Mouse (Mus musculus): ENCODE measurements around the gene Robo1.

Gene Robo1

DNA sequence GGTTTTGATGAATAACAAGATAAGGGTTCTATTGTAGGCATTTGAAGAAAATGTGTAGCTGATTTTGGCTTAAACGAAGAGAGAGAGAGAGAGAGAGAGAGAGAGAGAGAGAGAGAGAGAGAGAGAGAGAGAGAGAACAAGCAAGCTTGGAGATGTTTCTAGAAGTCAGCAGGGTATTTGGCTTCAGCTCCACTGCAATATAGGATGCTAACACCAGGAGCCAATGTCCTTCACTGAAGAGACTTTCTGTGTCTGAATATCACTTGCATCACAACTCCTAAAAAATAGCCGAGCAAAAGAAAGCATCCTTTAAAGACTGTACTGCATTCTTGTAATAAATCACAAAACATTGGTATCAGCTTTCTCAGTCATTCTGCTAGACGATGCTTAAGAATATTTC, 503.8 kb downstream of the Robo1 start:
- no peak for DNase-seq (ENCODE audit: low read depth, low spot score)

DNA sequence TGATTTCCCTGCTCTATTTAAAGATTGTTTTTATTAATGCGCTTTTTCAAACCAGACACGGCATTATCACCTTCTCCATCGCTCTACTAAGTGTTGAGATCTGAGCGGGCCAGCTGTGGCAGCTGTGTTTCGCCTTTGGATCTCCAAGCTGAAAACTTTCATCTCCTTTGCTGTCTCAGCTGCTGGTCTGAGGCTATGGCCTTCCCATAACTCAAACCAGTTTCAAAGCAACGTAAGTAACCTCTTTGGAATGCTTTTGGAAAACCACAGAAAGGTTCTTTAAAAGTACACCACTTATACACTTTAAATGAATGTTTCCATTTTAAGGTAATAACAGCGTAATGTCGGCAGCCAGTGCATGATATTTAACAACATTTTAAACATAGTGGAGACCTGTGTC, 520.3 kb downstream of the Robo1 start:
- no peak for DNase-seq (ENCODE audit: low read depth, low spot score)

DNA sequence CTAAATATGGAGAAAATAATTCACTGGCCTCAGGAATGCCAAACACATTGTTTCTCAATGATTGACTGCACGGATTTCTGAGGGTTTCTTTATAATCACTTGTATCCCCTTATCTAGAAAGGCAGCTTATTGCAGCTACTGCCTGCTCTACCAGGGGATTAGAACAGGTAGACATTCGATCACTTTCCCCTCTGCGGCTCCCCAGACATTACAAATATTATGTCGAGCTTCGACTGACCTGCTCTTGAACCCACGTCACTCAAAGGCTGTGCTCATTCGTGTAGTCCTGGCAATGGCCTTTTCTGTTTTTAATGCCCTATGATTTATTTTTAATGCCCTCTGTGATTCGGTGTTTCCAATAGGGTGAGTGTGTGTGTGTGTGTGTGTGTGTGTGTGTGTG, 521.4 kb downstream of the Robo1 start:
- DNase-seq (ENCODE audit: low read depth, low spot score) = no peak

DNA sequence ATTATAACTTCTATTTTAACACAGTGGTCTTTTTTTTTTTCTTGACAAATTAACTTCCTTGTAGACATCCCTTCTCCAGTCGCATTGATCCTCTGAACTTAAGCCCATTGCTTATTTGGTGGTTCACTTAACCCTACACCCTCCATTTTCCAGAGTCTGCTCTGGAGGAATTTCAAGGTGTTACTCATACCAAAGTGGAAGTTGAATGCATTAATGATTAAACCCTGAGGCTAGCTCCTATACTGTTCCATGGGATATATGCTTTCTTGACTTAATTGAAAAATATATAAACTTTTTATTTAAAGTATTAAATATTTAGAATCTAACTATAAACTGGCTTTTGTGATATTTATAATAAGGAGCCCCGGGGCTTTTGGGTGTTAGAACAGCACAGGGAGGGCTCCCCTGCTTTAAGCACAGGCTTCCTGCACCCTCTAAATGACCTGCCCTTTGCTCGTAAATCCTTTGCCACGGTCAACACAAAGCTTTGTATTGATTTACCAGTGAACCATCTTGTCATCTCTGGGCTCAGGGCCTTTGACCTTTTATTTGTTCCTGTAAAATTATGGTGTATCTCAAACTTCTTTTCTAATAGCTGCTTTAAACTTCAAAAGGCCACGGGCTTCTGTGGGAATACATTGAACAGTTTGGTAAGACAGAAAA, 522.4 kb downstream of the Robo1 start:
- no peak for DNase-seq (ENCODE audit: low read depth, low spot score)

DNA sequence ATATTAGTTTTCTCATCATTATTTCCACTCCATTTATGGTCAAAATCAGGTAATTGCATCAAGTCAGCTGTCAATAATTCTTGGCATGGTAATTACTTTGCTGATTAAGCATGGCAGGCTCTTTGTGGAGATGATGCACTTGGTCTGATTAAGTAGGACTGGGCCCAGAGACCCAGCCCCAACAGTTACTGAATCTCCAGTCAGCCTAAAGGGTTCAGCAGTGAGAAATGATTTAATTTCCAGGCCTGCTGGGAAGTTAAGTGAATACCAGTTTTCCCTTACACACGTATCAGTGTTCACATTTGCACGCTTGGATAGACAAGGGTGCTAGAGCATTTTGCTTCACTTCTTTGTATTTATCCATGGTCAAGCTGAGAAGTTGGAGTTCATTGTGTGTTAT, 526.2 kb downstream of the Robo1 start:
- no peak for DNase-seq (ENCODE audit: low read depth, low spot score)

DNA sequence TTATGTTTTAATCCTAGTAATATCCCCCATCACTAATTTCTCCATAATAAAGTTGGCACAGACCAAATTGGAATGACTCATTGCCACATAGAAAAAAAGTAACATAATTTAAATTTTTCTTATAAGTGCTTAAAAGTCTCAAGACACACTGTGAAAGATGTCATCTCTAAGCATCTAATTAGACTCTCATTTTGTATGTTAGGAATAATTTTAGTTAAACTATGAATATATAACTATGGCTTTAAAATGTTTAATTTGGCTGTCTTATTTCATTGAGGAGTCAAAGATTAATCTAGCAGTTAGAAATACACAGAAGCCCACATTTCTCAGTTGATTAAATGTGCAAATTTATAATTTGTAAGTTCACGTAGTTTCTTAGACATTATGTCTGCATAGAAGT, 530.9 kb downstream of the Robo1 start:
- no peak for DNase-seq (ENCODE audit: low read depth, low spot score)

DNA sequence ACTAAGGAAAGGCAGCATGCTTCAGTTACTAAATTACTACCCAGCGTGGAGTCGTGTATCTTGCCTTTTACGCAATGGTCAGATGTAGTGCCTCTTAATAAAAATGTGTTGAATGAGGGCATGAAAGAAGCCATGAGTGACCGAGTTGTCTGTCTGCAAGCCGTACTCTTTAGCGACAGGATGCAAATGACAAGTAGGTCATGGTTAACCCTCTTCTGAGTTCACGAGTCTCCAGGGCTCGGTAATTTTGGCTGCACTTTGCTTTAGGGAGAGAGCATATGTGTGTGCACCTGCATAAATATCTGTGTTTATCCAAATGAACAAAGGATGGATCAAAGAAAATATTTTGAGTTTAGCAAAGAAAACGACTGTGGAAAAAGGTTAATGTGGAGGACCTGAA, 533.0 kb downstream of the Robo1 start:
- no peak for DNase-seq (ENCODE audit: low read depth, low spot score)

DNA sequence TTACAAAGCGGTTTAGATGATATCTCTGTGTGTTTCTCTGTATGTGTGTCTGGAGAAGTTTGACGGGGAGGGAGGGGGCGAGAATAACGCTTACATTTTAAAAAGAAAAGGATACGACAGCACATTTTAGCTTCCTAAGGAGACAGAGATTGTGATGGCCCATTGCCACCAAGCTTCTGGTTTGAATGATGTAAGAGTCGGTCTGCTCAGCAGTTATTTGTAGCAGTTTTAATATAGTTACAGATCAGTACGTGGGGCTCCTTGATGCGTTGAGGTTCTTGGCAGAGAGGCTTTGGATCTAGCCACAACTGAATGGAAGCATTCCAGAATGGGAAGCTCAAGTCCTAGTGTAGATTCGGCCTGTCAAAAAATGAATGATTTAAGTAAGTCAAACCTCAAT, 546.0 kb downstream of the Robo1 start:
- DNase-seq (ENCODE audit: low read depth, low spot score) = no peak

DNA sequence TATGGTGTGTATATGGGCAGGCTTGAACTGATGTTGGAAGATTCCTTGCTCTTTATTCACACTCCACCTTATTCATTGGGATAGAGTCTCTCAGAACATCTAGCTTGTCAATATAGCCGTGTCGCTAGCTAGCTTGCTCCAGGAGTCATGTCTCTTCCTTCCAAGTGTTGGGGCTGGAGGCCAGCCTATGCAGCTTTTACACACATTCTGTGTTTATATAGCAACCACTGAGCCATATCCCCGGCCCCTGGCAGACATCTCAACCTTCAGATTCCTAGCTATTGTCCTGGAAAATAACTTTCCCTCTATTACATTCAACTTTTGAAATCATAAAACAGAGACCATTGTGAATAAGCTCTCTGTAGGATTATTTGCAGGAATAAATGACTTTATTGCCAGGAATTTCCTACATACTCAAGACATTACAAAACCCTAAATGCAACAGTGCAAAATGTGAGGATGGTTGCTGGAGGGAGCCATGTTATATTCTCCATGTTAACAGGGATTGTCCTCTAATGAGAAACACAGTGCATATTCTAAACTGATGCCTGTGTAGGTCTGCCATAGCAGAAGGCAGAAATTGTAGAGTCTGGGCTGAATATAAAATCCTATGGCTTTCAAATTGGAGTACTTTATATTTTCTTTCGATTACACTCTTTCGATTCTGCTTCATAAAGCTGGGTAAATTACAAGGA, 546.9 kb downstream of the Robo1 start:
- DNase-seq (ENCODE audit: low read depth, low spot score) = no peak

DNA sequence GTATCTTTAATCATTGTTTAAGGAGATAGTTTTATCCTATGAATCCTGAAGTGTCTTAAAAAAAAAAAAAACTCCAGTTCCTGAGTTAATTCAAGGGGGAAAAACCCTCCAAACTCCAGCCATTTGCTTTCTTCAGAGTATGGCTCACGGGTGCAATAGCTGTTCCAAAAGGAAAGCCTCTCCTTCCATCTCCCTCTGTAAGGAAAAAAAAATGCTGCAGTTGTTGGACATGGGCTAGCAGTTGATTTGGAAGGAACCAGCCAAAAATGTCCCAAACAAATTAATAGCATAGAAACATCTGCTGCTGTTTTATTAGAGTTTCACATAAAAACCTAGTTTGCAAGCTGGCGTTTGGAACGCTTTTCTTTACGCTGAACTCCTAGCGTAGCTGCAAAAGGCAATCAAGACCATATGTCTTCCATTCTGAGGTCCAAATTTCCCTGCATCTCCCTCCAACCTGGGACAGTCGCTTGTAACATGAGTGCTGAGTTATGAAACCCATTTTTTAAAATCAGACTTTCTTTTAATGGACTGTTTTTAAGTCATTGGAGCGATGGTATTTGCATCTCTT, 553.7 kb downstream of the Robo1 start:
- DNase-seq (ENCODE audit: low read depth, low spot score) = no peak

DNA sequence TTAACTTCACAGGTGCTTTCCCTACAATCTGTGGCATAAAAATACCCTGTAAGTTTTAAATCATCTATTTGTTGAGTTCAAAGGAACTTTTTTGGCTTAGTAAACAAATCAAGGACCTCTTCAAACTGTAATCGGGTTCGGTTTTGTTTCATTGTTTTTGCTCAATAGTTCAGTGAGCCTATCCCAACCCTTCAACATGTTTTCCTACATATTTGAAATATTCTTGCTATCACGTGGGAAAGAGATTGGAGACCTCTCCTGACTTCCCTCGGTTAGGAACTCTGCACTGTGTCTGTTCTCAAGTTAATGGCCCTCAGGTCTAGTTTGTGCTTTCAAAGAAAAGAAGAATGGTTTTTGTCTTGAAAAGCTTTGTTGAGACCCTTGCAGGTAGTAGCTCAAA, 557.9 kb downstream of the Robo1 start:
- DNase-seq (ENCODE audit: low read depth, low spot score) = no peak

DNA sequence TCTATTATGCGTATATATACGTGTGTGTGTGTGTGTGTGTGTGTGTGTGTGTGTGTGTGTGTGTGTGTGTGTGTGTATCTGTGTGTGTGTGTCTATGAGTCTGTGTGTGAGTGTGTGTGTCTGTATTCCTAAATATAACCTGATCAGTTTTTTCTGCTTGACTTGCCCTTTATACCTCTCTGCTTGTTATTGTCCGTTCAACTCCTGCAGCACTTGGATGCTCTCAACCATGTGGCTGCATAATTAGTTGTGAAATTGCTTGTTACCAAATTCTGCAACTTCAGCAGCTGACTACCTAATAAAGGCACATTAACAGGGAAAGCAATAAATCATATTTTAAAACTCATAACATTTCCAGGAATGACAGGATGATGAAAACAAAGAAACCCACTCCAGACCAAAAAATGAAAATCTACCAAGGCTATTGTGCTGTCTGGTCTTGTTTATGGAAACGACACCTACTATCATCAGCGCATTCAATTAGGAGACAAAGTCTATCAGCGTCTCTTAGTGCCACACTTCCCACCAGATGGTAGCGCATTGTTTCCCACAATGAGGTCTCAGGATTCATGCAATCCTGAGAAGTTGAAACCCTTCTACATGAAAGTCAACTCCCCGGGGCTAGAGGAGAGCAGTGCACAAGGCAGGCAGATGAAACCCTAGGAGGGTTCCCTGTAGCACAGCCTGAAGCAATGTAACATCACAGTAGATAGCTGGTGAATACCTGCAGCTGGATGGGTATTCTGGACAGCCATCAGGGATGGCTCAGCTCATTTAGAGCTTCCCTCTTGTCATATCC, 567.0 kb downstream of the Robo1 start:
- no peak for DNase-seq (ENCODE audit: low read depth, low spot score)

DNA sequence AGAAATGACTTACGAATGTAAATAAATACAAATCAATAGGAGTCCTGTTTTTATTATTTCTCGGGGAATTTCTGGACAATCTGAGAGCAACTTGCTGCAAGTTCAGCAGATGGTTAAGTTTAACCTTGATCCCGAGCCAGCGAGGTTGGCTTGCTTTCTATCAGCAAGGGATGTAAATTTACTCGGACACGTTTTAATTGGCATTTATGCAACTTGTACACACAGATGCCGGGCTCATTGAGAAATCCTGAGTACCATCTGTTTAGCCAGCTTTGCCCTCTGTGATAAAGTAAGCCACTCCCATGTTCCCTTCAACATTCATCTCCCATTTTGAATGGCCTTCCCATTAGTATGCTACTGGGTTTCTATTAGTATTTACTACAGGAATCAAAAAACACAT, 580.0 kb downstream of the Robo1 start:
- no peak for DNase-seq (ENCODE audit: low read depth, low spot score)

DNA sequence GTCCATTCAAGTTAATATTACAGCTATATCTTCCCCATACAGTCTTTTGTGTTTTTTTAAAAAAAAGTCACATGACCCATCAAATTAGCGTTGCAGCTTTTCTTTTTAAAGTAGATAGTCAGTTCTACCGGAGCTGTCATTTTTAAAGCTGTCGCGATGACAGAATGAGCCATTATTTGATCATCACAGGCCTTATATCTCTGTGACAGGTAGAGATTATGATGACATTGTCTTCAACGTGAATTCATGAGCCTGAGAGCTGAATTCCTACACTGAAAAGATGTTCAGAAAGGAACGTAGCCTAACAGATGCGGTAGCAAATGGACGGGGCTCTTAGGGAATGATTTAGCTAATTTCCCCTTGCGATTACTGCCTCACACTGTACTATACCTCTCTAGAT, 581.3 kb downstream of the Robo1 start:
- no peak for DNase-seq (ENCODE audit: low read depth, low spot score)

DNA sequence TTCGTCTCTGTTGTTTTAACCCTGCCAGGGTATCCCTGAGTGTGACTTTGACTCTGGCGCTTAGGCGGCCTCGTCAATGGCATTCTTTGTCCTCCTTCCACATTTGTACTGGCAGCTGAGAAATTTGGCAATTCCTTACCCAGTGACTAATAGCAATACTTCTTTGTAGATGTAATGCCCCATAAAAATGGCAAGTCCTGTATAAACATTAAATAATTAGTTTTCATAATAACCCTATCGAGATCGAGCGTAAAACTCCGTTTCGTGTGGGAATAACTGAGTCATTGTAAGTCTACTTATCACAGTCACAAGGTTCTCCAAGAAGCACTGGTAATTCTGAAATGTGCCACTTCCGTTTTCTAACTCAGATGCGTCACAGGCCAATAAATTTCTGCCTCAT, 589.0 kb downstream of the Robo1 start:
- DNase-seq (ENCODE audit: low read depth, low spot score) = no peak

DNA sequence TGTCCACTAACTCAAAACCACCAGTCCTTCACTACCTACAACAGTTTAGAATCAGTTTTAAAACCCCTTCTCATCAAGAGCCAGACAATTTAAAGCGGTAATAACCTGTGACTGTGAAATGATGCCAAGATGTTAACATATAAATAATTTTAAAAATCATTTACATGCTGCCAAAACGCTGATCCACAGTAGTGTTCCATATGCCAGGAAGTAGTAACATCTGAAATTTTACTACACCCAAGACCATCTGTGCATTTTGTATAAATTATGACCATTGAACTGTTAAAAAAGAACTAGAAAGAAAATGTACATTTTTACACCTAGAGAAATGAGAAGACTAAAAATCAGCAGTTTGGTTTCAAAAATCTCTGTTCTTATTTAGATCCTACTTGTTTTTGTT, 600.8 kb downstream of the Robo1 start:
- DNase-seq (ENCODE audit: low read depth, low spot score) = no peak

DNA sequence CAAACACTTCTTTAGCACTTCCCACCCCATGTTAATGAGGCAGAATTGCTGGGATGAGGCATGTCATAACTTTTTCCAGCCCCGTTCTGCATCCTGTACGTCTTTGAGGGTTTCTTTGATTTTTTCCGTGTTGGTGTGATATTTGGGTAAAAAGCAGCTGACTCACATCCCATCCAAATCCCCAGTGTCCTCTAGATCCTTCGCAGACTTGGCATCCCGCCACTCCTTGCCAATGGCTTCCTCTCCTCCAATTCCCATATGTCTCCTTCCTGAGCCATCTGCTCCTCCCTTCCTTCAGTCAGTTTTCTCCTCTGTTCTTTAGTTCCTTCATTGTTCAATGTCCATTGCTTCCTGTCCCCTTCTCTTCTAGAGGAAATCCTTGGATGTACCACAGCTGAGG, 605.0 kb downstream of the Robo1 start:
- DNase-seq (ENCODE audit: low read depth, low spot score) = no peak

DNA sequence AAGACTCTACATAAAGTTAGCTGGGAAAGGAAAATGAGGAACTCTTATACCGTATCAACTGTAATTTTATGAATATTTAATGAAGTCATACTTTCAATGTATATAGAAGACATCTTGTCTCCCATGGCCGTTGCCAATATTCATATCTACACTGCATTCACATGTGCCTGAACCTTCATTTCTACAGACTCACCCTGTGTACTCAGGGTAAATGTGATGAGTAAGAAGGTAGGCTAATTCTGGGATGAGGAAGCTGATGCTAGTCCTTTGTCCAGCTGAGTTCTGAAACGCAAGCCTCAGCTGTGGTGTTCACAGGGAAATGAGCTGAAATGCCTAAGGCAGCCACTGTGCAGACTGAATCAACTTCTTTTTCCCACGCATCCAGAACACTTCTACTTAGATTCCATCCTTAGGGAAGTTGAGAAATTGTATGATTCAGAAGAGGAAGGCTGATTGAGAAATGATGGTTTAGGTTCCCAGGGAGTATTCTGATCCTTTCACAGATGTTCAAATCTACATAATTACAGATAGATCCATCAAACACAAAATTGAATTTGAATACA, 606.0 kb downstream of the Robo1 start:
- DNase-seq (ENCODE audit: low read depth, low spot score) = no peak

DNA sequence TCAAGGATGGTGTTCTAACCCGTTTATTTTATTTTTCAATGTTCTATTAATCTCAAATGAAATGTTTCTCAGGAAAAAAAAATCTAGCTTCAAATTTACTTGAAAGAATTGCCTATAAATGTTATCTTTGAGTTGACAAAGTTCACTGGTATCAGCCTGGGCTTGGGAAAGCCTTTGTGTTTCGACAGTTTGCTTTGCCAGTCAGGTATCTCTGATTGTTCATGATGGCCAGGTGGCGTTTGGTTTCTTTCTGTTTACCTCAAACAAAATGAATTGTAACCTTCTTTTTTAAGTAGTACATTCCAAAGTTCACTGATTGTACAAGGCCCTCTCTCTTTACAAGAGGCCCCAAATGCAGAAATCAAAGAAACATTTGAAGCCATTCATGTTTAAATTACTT, 611.9 kb downstream of the Robo1 start:
- no peak for DNase-seq (ENCODE audit: low read depth, low spot score)

DNA sequence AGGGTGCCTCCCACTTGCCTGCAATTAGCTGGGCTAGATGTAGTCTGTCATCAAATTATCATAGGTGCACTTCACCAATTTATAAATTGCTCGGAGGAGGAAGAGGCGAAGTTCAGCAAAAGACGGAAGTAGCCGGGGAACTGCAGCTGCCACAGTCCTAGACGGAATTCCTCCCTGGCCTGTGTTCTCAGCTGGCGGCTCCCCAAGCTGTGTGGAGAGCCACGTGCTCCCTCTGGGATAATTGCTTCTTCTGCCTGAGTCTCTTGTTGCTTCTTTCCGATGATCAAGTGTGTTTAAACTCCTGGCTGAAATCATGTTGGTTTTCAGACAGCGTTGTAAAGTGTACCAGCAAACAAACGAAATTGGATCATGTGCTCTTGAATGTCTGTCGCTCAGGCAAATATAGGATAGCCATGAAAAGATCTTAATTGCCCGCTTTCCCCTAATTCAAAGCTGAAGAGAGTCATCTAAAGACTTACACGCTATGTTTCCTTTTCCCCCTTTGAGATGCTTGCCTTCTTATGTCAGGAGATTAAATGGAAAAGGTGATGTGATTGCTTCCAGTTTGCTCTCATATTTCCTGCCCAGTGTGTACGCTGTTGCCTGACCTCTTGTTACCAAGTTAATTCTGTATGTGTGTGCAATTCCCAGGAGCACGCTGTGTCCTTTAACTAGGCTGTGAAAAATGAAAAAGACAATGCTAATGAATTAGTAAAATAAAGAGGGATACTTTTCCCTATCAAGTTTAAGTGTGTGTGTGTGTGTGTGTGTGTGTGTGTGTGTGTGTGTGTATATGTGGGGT, 616.5 kb downstream of the Robo1 start:
- DNase-seq (ENCODE audit: low read depth, low spot score) = no peak

DNA sequence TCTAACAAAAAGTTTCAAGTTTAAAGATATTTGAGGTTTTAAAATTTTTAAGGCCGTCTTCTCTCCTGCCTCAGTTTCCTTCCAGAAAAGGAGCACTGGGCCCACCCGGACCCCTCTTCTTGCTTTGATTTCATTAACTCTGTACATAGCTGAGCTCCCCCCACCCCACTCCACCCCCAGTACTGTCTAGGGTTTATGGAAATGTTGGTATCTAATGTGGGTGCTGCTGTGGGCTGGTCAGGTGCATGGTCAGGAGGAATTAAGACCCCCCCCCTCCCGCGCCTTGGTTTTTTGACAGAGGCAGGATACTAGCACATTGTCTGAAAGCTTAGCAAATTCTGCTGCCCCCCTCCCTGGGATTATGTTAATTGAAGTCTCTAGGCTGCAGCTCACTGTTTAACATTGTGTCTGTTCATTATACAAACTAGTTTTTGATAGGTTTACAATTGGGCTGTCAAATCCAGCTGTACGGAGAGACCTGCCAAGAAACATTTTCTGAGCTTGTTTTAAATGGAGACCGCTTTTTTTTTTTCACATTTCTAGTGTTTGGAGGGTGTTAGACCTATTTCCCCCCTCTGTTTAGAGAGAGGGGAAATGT, 620.5 kb downstream of the Robo1 start:
- DNase-seq (ENCODE audit: low read depth, low spot score) = no peak

All from retina, adult 2 months (tissue).